Mouse (Mus musculus) urinary bladder, adult 2 months (tissue): ENCODE measurements around the gene Foxn2. TPM values are rescaled to one million over a fixed set of nuclear protein-coding genes. Genes with fewer than 3 reads are reported as not detected.

ENCODE experiments used
- polyA plus RNA-seq: library from polyadenylated mRNA; depleted of rRNA; stranded (reverse); fragments of >200 nt; gene quantifications from 2 replicates; pipeline ENCODE4 v1.2.3, GENCODE M21; 2012; rRNA removed

Foxn2 gene
- polyA plus RNA-seq, 1 experiment = 7.7 TPM

Other genes with a start within 250 kb of the Foxn2 start
- gene Ppp1r21, start 89.4 kb downstream of the Foxn2 start, polyA plus RNA-seq = 27.1 and 29.7 TPM in 2 replicates
- gene Ston1, start 157.0 kb downstream of the Foxn2 start, polyA plus RNA-seq = 28.6 and 38.4 TPM in 2 replicates
- not detected in 2 replicates for gene Gtf2a1l, start 227.9 kb downstream of the Foxn2 start, polyA plus RNA-seq